Mouse (Mus musculus): ENCODE results near the gene Scn1b.

The Scn1b gene

GRCm38 (mm10) chr7:31114646-31115045 lies 12.2 kb downstream of the Scn1b start:
- no peak for DNase-seq

DNA sequence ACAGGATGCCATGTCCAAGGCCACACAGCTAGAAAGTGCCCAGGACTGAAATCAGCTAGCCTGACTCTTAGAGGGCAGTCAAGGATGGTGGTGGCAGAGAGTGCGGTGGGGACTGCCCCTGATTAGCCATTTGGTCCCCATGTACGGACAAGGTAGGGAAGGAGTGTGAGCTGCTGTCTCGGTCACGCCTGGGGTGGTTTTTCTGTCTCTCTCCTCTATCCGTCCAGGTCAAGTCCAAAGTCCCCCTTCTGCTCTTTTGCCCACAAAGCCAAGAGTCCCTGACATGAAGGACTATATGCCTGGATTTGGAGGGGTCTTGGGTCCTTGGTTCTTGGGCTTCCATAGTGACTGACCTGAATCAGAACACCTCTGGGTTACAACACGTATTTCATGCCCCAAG lies 13.0 kb downstream of the Scn1b start:
- no peak for DNase-seq

GRCm38 (mm10) chr7:31112036-31112435 lies 14.8 kb downstream of the Scn1b start:
- DNase-seq = no peak

- no peak for DNase-seq
Observed at GRCm38 (mm10) chr7:31110861-31111385, 15.9 kb downstream of the Scn1b start.

GRCm38 (mm10) chr7:31109796-31110195 lies 17.0 kb downstream of the Scn1b start:
- no peak for DNase-seq

- DNase-seq = peak; percentile 68 to 81
Observed at GRCm38 (mm10) chr7:31109091-31109490, 17.7 kb downstream of the Scn1b start.

DNA sequence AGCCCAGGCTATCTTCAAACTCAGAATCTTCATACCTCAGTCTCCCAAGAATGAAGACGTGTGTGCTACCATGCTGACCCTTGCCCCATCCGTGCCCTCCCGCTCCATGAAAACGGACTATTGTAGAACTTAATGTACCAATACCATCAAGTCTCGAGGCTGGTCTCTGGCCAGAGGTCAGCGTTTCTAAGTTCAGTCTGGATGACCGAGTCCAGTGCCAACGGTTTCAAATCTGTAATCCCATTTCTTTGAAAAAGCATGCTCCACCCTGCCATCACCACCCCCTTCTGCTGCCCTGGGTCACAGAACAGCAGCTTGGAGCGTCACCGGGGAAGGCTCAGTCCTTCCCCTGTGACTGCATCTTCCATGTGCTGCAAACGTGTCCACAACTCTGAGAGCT lies 19.0 kb downstream of the Scn1b start:
- no peak for DNase-seq

DNA sequence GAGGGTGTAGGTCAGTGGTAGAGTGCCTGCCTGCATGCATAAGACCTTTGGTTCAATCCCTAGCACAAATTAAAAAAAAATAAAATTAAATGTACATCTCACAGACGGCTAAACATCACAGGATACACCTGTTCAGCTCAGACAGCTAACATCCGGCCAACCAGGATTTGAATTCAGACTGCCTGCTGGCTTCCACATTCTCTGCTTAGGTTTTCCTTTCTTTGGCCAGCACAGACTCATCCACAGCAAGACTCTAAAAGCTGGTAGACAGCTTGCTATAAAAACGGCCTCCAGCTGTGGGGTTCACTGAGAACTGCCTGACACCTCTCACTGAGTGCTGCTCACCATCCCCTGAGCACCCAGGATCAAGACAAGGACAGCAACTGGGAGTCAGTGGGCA lies 20.6 kb downstream of the Scn1b start:
- no peak for DNase-seq

DNA sequence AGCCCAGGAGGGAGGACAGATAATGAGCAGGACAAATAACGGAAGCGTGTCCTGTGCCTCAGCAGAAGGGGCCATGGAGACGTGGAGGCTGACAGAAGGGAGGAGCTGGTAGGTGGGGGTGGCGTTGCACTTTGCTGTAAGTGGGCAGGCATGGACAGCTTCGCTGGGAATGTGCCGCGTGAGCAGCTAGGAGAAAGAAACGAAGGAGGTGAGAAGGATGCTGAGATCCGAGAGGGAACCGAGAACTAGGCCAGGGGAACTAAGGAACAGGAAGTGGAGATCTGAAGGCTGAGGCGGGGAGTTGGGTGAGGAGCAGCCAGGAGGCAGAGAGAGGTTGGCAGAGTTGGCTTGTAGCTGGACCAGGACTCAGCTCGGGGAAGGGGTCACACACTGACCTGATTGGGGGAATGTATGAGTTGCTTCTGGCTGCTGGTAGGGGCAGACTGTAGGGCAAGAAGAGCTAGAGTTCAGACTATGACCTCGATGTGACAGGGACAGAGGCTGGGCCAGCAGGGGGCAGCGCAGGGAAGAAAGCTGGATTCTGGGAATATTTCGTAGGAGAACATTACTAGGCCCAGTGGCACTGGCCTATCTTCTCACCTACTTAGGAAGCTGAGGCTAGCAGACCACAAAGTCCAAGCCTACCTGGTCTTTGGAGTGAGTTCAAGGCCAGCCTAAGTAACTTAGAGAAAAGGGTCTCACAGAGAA lies 21.6 kb downstream of the Scn1b start:
- peak in 1 of 2 experiments; percentile 66 for DNase-seq

DNA sequence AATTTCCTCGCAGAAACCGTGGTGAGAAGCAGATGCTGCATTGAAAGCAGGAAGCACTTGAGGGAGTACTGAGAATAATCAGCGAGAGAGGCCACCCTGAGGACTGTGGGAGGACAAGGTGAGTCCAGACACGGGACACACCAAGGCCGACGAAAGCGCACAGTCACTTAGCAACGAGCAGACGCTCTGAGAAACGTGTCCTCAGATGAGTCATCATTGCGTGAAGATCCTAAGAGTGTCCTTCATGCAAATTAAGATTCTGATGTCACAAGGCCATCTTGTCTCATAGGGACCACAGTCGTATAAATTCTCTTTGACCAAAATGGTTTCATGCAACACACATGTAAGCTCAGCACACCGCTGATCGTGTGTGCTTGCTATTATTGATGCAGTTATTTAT lies 26.0 kb downstream of the Scn1b start:
- DNase-seq = no peak

DNA sequence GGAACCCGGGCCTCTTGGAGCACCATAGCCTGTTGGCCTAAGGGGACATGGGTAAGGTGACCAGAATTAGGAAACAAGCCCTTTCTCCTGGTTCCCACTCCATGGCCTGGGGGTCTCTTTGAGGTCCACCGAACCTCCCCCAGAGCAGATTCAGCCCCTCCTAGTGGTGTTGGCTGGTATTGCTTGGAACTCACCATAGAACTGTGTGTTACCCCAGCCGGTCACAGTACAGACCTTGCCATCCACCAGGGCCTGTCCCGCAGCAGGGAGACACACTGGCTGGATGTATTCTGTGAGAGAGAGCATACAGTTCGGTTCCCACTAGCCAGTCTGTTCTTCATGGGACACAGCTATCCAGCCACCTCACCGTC lies 27.2 kb downstream of the Scn1b start:
- DNase-seq = no peak

DNA sequence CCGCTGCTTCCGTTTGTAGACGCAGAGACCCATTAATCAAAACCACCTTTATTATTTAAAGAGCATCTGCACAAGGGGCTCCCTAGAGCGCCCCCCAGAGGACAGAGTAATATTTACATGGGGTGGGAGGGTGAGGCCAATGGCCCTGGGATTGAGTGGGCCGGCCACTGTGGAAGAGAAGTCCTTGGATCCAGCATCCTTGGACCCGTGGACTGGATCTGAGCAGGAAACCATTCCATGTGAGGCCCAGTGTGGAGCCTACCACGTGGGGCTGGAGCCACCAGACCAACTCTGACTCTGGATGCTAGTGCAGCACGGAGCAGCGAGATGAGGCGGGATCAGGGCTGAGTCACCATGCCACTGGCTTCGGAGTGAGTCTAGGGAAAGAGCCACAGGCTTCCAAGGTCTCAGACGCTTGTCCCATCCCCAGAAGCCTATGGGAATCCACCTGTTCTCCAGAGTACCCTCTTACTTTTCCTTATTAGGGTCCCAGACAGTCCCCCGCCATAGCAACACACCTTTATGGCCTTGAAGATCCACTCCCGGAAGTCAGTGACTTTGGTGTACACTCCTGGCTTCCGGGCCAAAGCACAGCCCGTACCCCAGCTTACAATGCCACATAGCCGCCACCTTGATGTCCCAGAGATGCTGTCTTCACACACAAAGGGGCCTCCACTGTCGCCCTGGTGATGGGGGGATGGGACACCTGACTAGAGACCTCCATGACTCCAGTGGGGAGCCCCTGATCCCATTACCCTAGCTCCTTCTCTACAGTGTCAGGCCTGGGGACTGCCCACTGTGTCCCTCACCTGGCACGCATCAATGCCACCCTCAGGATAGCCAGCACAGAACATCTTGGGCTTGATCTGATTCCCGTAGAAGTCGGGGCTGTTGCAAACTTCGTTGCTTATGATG lies 27.8 kb downstream of the Scn1b start:
- no peak for DNase-seq

GRCm38 (mm10) chr7:31097583-31098248 lies 29.1 kb downstream of the Scn1b start:
- DNase-seq = peak; percentile 93

DNA sequence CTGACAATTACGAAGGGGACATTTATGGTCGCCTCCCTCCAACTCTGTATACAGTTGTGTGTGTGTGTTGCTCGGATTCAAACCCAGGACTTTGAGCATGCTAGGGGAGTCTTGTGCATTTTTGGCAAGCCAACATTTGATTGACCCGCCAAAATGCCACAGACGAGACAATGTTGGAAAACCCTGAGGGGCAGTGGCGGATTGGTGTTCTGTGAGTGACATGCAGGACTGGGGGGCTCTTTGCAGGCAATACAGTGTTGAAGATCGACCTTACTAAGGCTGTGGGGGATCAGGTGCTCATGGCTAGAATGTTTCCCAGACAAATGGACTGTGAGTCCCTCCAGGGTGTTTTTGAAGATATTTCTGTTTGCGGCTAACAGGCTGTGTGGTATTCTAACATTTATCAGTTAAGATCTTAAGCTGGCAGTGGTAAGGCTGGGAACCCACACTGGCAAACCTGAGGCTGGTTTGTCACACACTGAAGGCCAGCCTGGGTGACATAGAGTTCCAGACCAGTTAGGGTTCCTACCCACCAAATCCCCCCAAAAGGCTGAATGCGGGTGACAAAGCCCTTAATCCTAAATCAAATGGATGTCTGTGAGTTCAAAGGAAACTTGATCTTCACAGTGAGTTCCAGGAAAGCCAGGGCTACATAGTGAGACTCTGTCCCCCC lies 29.8 kb downstream of the Scn1b start:
- no peak for DNase-seq

DNA sequence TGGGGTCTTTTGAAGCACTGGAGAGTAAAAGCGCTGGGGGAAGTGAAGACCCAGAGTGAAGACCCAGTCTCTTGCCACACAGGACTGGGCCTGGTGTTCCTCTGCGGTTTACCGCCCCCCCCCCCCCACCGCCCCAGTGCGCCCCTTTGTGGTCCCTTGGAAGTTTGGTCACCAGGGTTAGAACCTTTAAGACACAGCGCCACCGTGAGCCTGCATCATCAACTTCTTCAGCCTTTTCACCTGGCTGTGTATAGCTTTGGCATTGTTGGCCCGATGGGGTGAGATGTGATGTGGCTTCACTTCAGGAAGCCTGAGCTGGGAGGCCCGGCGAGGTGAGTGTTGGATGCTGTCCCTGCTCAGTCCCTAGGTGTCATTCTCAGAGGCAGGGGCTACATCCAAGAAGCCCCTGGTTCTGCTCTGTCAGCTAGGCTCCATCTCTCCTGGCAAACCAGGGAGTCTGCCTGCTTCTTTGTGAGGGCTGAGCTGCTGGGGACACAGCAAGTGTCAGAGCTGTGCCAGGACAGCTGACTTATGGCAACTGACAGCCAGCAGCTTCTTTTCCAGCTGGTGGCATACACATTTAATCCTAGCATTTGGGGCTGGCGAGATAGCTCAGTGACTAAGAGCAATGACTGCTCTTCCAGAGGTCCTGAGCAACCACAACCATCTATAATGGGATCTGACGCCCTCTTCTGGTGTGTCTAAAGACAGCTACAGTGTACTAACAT lies 31.9 kb downstream of the Scn1b start:
- peak; percentile 48 to 80 for DNase-seq

DNA sequence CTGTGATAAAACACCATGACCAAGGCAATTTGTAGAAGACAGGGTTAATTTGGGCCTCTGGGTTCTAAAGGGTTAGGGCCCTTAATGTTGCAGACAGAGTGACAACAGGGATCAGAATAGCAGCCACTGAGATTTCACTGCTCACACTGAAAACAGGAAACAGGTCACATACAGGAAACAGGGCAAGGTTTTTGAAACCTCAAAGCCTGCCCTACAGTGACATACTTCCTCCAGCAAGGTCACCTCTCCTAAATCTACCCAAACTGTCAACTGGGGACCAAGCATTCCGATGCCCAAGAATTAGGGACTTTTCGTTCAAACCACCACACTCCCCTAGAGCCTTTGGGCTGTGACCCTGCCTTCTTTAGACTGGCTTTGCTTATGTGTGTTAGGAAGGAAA lies 37.1 kb downstream of the Scn1b start:
- no peak for DNase-seq

DNA sequence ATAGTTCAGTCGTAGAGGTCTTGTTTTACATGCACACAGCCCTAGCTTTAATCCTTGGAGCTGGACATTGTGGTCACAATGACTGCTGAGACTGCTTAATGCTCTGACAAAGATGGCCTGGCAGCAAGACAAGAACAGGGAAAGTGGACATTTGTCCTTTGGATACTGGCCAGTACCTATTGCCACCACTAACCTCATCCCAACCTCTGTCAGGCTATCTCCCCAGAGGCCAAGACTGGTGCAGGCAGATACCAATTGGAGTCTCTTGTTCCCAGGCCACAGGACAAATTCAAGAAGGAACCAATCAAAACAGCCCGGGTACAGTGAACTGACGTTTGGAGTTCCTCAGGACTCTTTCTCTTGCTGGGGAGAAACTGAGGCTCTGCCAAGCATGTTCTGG lies 38.6 kb downstream of the Scn1b start:
- DNase-seq = no peak

DNA sequence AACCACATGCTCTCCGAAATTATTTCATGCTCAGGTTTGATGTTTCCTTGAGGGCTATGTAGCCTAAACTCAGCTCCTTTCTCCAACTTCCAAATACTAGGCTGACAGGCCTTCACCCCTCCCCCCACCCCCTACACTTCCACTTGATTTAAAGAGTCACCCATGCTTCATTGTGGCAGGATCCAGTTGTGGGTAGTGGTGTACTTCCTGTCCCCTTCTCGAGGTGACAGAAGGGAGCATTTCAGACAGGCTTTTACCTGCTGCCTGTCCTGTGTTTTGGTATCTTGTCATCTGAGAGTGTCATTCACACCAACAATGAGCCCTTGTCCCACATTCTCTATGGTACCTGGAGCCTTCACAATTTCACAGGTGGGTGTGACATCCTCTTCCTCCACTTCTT lies 39.5 kb downstream of the Scn1b start:
- DNase-seq = no peak

- no peak for DNase-seq
Observed at GRCm38 (mm10) chr7:31086175-31086755, 40.5 kb downstream of the Scn1b start.

DNA sequence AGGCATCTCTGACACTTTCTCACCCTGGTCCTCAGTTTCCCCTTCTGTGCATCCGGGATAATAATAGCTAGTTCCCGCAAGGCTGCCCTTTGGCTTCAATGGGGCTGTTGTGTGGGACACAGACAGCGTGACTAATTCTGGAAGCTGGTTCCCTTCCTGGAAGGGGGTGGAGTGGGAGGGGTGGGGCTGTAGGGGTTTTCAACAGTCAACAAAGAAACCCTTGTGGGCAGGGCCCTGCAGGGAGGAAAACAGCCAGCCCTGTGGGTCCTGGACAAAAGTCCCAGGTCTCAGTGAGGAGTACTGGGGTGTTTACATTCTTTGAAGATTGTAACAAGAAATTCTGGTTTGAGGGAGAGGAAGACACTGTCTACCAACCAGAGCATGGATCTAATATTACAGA lies 41.6 kb downstream of the Scn1b start:
- no peak for DNase-seq

GRCm38 (mm10) chr7:31084140-31084539 lies 42.7 kb downstream of the Scn1b start:
- no peak for DNase-seq

Measured in lung, postnatal 4 days (tissue).